Mouse (Mus musculus) adrenal gland, postnatal 4 days (tissue): ENCODE results near the gene Acot1. TPM values are rescaled to one million over a fixed set of nuclear protein-coding genes. Genes with fewer than 3 reads are reported as not detected.
A peak's percentile ranks its signal among the peaks of the same experiment; 100 is the strongest.
"Not testable (repeated sequence)": the region's sequence is repeated elsewhere in the genome, so short reads cannot be mapped to it uniquely, and the experiment has no call there.

ENCODE experiments used
- DNase-seq, 2 experiments: peaks; one replicate each; pipeline ENCODE4 v3.0.0; 2021 to 2022; ENCODE audit warnings: low spot score in 2 of 2, mixed read lengths in 2 of 2
- long read RNA-seq, 2 experiments: library from polyadenylated mRNA; stranded (forward); transcript quantifications; one replicate each; pipeline ENCODE4 v2.0.0; 2021
- total RNA-seq, 2 experiments: library from RNA; stranded (reverse); gene quantifications; 2 replicates each; pipeline ENCODE4 v1.2.3; 2021

The Acot1 gene
- 10 to 100 TPM; 21.4 to 36.5 TPM for total RNA-seq
- long read RNA-seq, experiment 1, transcript Acot1-201 (3 exons, 2,272 nt), result major isoform, 10 of 11 reads
- long read RNA-seq, experiment 1, partial matches to known transcripts, result 0 of 11 reads
- long read RNA-seq, experiment 1, other reads (novel, unspliced or antisense), result 1 of 11 reads
- long read RNA-seq, experiment 2, transcript Acot1-201 (3 exons, 2,272 nt), result major isoform, 33 of 38 reads
- long read RNA-seq, experiment 2, partial matches to known transcripts, result 0 of 38 reads
- long read RNA-seq, experiment 2, other reads (novel, unspliced or antisense), result 5 of 38 reads

DNA sequence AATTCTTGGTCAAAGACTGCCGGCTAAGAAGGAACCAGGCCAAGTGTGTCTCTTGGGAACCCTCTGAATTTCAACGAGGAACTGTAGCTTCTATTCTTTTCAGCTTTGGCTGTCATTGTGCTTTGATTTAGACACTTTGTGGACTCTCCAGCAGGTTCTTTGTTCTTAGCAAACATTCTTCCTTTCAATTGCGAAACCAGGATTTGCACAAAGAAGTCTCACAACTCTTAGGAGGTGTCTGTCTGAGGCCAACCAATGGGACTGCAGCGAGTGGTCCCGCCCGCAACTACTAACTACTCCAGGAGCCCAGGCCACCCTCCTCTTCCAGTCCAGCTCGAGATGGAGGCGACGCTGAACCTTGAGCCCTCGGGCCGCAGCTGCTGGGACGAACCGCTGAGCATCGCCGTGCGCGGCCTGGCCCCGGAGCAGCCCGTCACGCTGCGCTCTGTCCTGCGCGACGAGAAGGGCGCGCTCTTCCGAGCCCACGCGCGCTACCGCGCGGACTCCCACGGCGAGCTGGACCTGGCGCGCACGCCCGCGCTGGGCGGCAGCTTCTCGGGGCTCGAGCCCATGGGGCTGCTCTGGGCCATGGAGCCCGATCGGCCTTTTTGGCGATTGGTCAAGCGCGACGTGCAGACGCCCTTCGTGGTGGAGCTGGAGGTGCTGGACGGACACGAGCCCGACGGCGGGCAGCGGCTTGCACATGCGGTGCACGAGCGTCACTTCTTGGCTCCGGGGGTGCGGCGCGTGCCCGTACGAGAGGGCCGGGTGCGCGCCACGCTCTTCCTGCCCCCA, at the start of gene Acot1:
TSS of gene Acot1 (plus strand) at position 320 of the 795 bp plus-strand sequence.
- peak in 1 of 2 experiments; percentile 38 for DNase-seq

DNA sequence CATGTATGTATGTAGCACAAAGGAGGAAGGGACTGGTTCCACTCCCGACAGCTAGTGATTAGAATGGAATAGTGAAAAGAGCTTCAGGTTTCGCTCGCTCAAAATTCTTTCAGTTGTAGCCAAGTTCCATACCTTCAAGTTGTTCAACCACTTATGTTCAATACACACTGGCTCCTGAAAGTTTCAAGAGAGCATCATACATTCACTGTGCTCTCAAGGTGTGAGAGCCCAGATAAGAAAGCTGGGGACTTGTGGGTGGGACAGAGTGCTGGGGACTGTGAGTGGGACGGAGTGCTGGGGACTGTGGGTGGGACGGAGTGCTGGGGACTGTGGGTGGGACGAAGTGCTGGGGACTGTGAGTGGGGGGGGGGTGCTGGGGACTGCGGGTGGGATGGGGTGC, 44.1 kb upstream of the Acot1 start:
- DNase-seq, result no peak

DNA sequence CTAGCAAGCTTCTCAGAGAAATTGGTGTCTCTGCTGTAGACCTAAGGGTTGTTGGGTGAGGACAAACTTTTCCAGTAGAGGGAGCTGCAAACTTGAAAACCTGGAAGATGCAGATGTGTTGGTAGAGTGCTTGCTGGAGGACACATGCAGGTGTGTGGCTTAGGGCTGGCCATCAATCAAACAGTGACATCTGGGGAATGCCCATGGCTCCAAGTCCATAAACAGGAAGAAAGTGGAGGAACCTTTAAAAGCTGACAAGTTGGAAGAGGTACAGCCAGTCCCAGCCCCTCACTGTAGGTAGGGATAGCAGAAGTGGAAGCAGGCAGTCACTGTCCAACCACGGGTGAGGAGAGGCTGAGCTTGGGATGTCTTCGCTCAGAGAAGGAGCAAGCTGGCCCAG, 37.2 kb upstream of the Acot1 start:
- DNase-seq, result no peak

DNA sequence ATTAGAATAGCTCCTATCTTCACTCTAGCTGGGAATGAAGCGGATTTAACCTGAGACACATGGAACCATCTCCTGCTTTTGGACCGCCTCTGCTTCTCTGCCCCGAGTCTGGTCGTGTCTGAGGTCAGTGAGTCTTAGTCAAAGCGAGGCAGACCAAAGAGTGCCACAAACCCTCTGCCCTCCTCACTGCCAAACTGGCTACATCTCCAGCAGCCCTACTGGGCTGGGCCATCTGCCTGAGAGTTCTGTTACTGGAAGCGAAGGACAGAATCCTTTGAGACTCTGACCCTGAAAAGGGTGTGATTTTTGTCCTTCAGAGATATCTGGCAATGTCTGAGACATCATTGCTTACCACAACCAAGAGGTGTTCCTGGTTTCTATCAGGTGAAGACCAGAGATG, 30.4 kb upstream of the Acot1 start:
- DNase-seq, result no peak

DNA sequence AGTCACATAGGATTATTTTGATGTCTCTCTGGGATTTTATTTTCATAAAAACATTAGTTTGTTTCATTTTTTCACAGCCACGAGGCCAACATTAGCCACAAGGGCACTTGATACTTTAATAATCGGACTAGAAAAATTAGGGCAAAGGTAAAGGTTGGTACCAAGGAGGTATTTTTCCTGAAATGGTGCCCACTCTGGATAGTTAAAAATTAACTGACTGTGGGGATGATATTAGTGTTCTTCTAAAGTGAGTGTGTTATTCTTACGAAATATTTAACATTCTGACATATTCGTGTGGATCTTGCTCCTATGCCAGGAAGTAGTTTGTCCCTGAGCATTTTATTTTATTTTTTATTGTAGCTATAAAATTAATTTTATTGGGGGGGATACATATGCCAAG, 27.7 kb upstream of the Acot1 start:
- no peak for DNase-seq

DNA sequence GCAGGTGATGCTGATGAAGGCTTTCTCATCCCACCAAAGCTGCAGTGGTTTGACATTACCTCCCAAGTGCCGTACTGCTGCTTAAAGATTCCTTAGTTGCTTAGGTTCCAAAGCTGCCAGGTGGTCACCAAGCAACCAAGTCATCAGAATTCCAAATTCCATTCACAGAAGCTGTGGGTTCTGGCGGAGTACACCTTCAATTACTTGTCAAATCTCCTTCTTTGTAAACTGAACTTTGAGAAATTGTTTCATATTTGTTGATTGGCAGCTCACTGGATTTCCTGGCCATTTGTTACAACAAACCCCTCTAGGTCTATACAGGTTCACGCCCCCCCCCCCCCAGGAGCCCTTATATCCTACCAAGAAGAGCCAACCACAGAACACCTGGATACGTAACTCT, 24.5 kb upstream of the Acot1 start, which contains the start of gene Heatr4:
TSS of gene Heatr4 (minus strand) at position 101 of the 400 bp plus-strand sequence.
- no peak for DNase-seq

DNA sequence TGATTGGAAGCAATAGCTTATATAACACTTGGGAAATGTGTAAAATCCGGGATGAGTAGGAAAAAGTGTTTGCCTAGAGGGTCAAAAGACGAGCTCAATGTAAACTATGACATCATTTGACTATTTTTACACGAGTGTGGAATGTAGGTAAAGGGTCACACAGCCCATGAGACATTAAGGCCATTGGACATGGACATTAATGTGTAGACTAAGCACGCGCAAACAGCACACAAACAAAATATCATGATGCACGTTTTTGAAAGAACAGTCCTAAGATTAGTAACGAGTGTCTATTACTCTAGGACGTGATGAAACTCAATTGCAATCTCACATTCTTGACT, 22.1 kb upstream of the Acot1 start:
- no peak for DNase-seq

DNA sequence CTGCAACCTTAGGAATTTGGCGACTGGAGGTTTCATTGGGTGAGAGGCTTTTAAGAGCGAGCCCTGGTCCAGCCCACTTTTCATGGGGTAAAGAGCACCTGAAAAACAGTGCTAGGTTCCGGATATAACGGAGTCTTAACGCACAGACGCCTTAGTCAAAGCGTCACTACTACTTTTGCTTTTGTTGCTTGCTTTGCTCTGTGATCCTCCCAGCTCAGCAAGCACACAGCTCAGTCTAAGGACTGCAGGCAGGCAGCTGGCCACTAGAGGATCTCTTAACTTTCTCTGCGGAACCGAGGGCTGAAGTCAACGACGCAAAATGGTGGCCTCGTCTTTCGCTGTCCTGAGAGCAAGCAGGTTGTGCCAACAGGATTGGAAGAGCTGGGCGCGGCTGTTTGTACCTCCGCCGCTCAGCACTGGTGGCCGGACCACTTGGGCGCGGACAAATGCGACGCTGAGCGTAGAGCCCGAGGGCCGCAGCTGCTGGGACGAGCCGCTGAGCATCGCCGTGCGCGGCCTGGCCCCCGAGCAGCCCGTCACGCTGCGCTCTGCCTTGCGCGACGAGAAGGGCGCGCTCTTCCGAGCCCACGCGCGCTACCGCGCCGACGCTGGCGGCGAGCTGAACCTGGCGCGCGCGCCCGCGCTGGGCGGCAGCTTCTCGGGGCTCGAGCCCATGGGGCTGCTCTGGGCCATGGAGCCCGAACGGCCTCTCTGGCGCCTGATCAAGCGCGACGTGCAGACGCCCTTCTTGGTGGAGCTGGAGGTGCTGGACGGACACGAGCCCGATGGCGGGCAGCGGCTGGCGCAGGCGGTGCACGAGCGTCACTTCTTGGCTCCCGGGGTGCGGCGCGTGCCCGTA, 21.5 kb upstream of the Acot1 start, which contains the start of gene Acot2:
TSS of gene Acot2 (plus strand) at position 279 of the 859 bp plus-strand sequence.
- DNase-seq, result peak; percentile 40 to 61

DNA sequence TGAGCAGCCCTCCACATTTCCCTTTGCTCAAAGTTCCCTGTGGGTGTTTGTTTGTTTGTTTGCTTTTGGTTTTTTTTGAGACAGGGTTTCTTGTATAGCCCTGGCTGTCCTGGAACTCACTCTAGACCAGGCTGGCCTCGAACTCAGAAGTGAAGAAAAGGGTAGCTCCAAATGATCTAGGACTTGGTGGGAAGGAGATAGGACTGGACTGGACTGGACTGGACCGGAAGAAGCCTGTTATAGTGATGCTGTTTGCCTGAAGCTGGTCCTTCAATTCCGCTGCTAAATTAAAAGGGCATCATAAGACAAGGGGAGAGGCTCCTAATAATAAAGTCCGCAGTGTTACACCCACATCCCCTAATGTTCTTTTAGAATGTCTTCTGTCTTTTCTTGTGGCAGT, 20.8 kb upstream of the Acot1 start:
- DNase-seq, result no peak

DNA sequence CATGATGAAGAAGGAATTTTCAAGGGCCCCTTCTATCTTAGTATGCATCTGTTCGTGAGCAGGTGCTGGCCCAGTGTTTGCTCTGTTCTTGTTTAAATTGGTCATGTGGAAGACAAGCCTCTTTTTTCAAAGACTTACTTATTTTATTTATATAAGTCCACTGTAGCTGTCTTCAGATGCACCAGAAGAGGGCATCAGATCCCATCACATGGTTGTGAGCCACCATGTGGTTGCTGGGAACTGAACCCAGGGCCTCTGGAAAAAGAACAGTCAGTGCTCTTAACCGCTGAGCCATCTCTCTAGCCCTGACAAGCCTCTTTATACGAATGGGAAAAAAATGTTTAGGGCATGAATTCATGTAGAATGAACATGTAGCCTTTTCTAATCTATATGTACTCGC, 19.9 kb upstream of the Acot1 start:
- DNase-seq, result no peak

DNA sequence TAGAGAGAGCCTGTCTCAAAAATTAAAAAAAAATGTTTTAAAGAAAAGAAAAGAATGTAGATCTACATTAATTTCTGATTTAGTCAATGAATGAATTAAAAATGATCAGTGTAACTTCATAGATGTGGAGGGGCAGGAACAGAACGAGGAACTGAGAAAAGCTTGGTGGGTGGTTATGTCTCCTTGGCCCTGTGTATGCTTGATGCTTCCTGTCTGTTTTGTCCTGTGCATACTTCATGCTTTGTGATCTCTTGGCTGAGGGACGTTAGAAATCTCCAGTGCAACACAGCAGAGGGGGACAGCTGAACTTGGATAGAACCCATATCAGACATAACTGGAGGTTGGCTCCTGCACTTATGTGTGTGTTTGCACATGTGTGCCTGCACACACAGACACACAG, 12.1 kb upstream of the Acot1 start:
- no peak for DNase-seq

DNA sequence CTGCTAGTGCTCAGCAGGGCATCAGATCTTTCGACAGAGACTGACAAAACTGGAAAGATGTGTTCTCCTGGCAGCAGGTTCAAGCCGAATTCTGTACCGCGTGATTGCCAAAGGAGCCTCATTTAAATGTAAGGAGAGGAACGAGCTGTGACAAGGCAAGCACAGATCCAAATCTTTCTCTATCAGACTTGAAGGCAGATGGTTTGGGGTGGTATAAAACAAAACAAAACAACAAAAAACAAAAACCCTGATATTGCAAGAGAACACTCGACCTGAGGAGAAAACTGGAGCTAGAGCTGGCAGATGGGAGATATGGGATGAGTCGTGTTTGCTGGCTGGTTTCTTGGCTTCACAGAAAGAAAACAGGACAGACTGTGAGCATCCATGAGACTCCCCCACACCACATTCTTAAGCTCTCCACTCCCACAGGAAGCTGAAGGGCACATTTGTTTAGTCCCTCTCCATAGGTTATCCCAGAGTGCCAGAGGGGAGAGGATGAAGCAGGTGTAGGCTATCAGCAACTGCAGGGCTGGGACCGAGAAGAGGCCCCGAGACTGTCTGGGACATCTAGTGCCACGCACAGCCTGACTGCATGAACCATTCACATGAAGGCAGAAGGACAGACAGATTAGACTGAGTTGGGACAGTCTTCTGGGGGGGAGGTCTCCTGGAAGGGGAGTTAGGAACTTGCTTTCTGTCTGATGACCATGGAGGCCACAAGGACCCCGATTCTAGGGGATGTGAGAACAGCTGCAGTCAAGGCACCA, 10.8 kb upstream of the Acot1 start:
- DNase-seq, result no peak

DNA sequence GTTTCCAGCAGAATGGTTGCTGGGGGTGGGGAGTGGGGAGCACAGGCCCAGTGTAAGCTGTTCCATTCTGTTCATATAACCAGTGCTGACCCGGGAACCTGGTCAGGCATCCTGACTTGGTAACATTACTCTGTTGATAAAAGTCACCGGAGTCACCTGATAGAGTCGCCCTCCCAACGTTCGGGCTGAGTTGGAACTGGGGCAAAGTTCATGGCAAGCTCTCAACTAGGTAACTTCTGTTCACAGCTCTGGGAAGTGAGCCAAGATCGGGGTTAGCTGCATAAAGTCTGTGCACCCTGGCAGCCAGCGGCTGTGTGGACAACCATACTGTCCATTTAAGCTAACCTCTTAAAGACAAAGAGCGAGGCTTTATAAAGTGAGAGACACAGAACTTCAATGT, 10.1 kb upstream of the Acot1 start:
- DNase-seq, result not testable (repeated sequence)

DNA sequence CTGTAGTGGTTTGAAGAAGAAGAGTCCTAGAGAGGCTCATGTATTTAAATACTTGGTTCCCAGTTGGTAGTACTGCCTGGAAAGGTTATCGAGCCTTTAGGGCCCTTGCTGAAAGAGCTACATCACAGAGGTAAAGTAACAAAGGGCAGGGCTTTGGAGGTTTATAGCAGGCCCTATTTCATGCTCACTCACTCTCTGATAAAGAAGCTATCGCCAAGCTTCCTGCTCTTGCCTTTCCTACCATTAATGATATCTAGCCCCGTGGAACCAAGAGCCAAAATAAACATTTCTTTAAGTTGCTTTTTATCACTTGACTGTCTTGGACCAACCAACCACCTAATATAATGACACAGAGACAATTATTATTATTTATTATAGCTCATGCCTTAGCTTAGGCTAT, 8.9 kb upstream of the Acot1 start:
- DNase-seq, result no peak

DNA sequence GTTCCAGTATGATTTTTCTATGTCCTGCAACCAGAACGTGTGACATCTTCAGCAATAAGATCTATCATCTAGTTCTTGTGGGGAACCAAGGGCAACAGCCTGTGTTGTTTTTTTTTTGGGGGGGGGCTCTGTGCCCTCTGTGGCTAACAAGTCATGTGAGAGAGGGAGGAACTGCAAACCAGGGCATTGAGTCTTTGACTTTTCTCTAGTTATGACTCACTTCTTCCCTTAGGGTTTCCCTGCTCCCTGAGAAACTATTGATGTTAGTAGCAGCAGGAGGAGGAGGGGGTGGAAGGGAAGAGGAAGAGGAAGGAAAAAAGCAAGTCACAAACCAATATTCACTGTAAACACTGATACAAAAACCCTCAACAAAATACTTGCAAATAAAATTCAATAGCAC, 5.4 kb upstream of the Acot1 start:
- DNase-seq, result no peak

DNA sequence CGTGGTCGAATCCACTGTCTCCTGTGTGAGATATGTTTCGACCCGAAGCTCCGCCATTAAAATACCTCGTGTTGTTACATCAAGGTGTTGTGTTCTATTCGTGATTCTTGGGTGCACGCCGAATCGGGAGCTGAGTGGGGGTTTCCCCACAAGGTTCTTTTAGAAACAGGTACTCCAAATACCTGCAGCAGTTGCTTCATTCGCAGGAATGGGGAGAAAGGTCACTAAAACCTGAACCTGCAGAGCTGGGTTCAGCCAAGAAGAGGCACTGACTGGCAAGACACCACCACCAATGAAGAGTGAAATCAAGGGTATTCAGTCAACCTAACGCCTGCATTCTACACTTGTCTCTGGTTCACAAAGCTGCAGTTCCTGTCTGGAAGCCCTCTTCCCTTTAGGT, 1.0 kb upstream of the Acot1 start:
- DNase-seq, result no peak

DNA sequence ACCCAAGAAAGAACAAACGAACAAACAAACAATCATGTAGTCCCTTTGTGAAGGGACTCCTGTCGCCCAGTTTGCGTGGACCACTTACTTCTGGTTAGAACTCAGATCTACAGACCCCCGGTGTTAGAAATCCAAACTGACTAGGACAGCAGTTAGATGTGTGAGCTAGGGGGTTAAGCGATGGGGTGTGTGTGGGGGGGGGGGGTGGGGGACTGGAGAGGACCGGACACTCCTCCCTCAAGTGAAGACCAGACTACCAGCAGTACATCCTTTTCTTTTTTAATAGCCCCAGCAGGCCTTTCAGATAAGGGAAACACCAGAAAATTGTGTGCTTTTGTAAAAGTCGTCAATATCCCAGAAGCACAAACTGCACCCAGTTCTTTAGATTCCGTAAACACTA, 561 bp upstream of the Acot1 start:
- DNase-seq, result no peak

DNA sequence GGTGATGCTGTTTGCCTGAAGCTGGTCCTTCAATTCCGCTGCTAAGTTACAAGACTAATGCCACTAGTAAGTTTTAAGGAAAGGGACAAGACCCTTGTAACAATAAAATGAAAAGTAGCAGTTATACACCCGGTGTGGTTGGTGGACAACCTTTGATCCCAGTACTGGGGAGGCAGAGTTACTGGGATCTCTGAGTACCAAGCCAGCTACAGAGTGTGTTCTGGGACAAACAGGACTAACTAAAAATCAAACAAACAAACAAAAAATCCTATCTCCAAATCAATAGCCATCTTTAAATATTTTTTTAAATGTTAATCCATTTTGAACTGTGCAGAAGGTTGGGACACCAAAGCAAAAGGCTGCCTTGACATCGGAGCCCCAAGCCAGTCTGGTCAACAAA, 911 bp downstream of the Acot1 start:
- DNase-seq, result no peak

DNA sequence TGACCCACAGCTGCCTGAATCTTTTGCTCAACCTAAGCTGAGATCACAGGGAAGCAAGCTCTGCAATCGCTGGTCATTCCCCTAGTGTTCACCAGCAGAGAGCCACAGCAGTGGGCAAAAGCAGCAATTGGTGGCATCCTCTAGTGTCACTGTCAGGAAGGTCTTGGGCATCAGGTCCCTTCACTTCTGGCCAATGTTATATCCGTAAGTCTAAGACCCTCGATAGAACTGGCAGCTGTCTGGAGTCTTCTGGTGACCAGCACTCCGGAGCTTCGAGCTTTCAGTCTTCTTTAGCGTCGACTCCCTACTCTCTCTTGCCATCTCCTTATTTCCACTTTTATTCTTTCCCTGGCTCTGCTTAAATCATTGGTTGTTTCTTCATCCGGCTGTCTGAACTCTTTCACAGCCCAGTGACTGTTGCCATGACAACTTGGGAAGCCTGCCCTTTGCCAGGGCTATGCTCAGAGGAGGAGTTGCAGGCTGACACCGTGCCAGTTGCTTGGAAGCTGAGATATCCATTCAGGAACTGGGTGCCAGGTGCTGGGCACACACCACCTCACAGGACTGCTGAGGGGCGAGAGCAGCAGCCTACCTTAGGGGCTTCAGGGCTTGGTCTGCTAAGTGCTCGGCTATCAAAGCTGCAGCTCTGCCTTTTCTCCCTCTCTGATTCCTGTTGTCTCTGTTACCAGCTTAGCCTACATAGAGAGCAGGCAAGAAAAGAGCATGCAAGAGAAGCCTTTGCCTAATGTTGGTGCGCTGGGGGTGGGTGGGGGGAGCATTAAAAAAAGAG, 2.2 kb downstream of the Acot1 start:
- peak; percentile 18 to 54 for DNase-seq

DNA sequence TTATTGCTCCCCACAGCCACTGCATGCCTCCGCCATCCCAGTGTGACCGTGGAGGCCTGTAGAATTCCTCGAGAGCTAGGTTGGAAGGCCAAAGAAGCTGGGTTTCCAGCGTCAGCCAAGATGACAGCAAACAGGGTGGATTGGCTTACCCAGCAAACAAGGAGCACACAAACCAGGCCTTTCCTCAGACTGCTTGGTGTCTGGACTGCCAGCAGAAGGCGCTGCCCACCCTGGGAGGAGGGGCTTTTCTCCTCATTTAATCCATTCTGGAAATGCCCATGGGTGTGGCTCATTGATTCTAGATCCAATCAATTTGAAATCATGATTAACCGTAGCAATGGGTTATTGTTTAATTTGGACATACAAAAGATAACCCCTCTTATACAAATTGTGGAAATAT, 3.8 kb downstream of the Acot1 start:
- no peak for DNase-seq
